Mouse (Mus musculus): ENCODE measurements around the gene Ncor2. TPM values are rescaled to one million over a fixed set of nuclear protein-coding genes. Genes with fewer than 3 reads are reported as not detected.

The Ncor2 gene
- total and polyA plus RNA-seq, 3 experiments, result 5.0 to 46.8 TPM; not detected in 1

DNA sequence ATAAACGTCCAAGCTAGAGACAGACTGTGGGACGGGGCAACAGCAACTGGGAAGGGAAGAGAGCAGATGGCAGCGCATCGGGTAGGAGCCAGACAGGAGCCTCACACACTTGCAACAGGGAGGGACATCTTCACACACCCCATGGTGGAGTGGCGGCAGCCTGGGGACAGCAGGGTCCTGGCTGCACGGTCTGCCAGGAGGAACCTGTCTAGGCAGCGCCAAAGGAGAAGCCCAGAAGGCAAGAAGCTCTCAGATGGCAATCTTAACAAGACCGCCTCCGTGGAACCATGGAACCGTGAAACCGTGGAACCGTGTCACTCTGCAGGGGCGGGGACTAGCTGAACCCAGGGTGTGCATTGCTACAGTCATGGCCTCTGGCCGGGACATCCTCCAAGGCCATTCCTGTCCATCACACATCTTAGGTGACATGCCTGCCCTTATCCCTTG, 50.1 kb downstream of the Ncor2 start:
- Histone ChIP-seq H3K4me3 (ENCODE audit: control insufficient read depth in 1 of 2, insufficient read depth in 1 of 2, low read depth in 2 of 2, low read length in 2 of 2) (no peak overlapping the region), H3K79me2 (ENCODE audit: control insufficient read depth, insufficient read depth, low read length, poor library complexity) (peaks cover 17% of the 10 kb centered on the region), H3K4me1 (ENCODE audit: control insufficient read depth in 1 of 2, insufficient read depth in 2 of 2, low read length in 2 of 2) (no peaks in the 10 kb centered on the region), H3K9ac (ENCODE audit: control insufficient read depth, low read depth, low read length, poor library complexity, severe bottlenecking) (no peak overlapping the region), H3K27ac (ENCODE audit: control insufficient read depth, low read depth, low read length) (no peak overlapping the region), H3K9me3 (replicated peaks; ENCODE audit: insufficient read depth, low read length) (no peaks in the 10 kb centered on the region), H3K27me3 (ENCODE audit: control insufficient read depth in 1 of 2, insufficient read depth in 2 of 2, low read length in 2 of 2) (no peaks in the 10 kb centered on the region), H3K36me3 (ENCODE audit: control insufficient read depth in 1 of 2, insufficient read depth in 2 of 2, low read length in 2 of 2) (no peaks in the 10 kb centered on the region)
- no peak for DNase-seq (ENCODE audit: low read depth, low spot score)
- TF ChIP-seq MAZ (IDR thresholded peaks at IDR 0.05; ENCODE audit: low read depth, low read length), result no peak
- TF ChIP-seq E2F4 (IDR thresholded peaks at IDR 0.05; ENCODE audit: borderline replicate concordance, low read depth, low read length), result no peak
- no peak for TF ChIP-seq NELFE (IDR thresholded peaks at IDR 0.05; ENCODE audit: low read depth, low read length)
- TF ChIP-seq POLR2AphosphoS2 (IDR thresholded peaks at IDR 0.05; ENCODE audit: low read length), result no peak
- no peak for TF ChIP-seq ELF1 (IDR thresholded peaks at IDR 0.05; ENCODE audit: low read depth, low read length)
- no peak for TF ChIP-seq TCF12 (IDR thresholded peaks at IDR 0.05; ENCODE audit: low read depth, low read length)
- TF ChIP-seq MAX (IDR thresholded peaks at IDR 0.05; ENCODE audit: low read length), result no peak
- TF ChIP-seq RAD21 (IDR thresholded peaks at IDR 0.05; ENCODE audit: low read depth, low read length), result no peak
- TF ChIP-seq SIN3A (IDR thresholded peaks at IDR 0.05; ENCODE audit: low read length), result no peak
- no peak for TF ChIP-seq MAFK (IDR thresholded peaks at IDR 0.05; ENCODE audit: borderline replicate concordance, low read depth, low read length)
- no peak for TF ChIP-seq MYB (IDR thresholded peaks at IDR 0.05; ENCODE audit: low read depth, low read length)
- no peak for TF ChIP-seq UBTF (IDR thresholded peaks at IDR 0.05; ENCODE audit: borderline replicate concordance, insufficient read depth, low read depth, low read length)
- TF ChIP-seq ZMIZ1 (IDR thresholded peaks at IDR 0.05; ENCODE audit: low read depth, low read length), result no peak

DNA sequence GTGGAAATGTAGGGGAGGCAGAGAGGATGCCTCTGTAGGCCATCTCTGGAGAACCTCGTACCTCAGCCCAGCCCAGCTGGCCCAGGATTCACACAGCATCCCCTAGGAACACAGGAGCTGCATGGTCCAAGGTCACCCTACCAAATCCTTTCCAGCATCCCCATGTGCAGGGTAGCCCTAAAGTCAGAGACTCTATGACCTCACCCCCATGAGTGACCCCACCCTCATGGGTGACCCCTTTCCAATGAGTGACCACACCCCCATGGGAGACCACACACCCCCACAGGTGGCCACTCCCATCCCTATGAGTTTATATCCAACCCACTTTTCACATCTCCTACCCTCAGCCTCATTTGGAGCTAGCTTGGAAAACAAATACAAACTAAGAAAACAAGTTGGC, 51.1 kb downstream of the Ncor2 start:
- Histone ChIP-seq H3K9me3 (replicated peaks; ENCODE audit: insufficient read depth, low read length) (no peaks in the 10 kb centered on the region), H3K9ac (ENCODE audit: control insufficient read depth, low read depth, low read length, poor library complexity, severe bottlenecking) (no peak overlapping the region), H3K4me3 (ENCODE audit: control insufficient read depth in 1 of 2, insufficient read depth in 1 of 2, low read depth in 2 of 2, low read length in 2 of 2) (no peak overlapping the region), H3K27ac (ENCODE audit: control insufficient read depth, low read depth, low read length) (no peak overlapping the region), H3K27me3 (ENCODE audit: control insufficient read depth in 1 of 2, insufficient read depth in 2 of 2, low read length in 2 of 2) (no peaks in the 10 kb centered on the region), H3K4me1 (ENCODE audit: control insufficient read depth in 1 of 2, insufficient read depth in 2 of 2, low read length in 2 of 2) (no peaks in the 10 kb centered on the region), H3K79me2 (ENCODE audit: control insufficient read depth, insufficient read depth, low read length, poor library complexity) (peaks cover 17% of the 10 kb centered on the region), H3K36me3 (ENCODE audit: control insufficient read depth in 1 of 2, insufficient read depth in 2 of 2, low read length in 2 of 2) (no peaks in the 10 kb centered on the region)
- no peak for DNase-seq (ENCODE audit: low read depth, low spot score)
- TF ChIP-seq MXI1 (IDR thresholded peaks at IDR 0.05; ENCODE audit: low read depth, low read length) (no peak), MYB (IDR thresholded peaks at IDR 0.05; ENCODE audit: low read depth, low read length) (no peak), RAD21 (IDR thresholded peaks at IDR 0.05; ENCODE audit: low read depth, low read length) (no peak), USF2 (IDR thresholded peaks at IDR 0.05; ENCODE audit: borderline replicate concordance in 1 of 2, insufficient read depth in 1 of 2, low read depth in 1 of 2, low read length in 2 of 2) (no peak), GABPA (IDR thresholded peaks at IDR 0.05; ENCODE audit: low read depth, low read length) (no peak), CHD1 (IDR thresholded peaks at IDR 0.05; ENCODE audit: low read depth, low read length) (no peak), RCOR1 (IDR thresholded peaks at IDR 0.05; ENCODE audit: low read depth, low read length) (no peak), TAL1 (IDR thresholded peaks at IDR 0.05; ENCODE audit: low read length) (no peak), CHD2 (IDR thresholded peaks at IDR 0.05; ENCODE audit: low read length) (no peak), TBP (IDR thresholded peaks at IDR 0.05; ENCODE audit: low read depth, low read length) (no peak), POLR2AphosphoS2 (IDR thresholded peaks at IDR 0.05; ENCODE audit: low read length) (no peak), E2F4 (IDR thresholded peaks at IDR 0.05; ENCODE audit: borderline replicate concordance, low read depth, low read length) (no peak), BHLHE40 (IDR thresholded peaks at IDR 0.05; ENCODE audit: borderline replicate concordance, low read depth, low read length) (no peak), TCF12 (IDR thresholded peaks at IDR 0.05; ENCODE audit: low read depth, low read length) (no peak), HCFC1 (IDR thresholded peaks at IDR 0.05; ENCODE audit: low read depth, low read length) (no peak), MAX (IDR thresholded peaks at IDR 0.05; ENCODE audit: low read length) (no peak)
